Mouse (Mus musculus): ENCODE results near the gene Rab28. TPM values are rescaled to one million over a fixed set of nuclear protein-coding genes. Genes with fewer than 3 reads are reported as not detected.

The Rab28 gene
- polyA plus RNA-seq (2012) = 29.1 and 31.6 TPM in 2 replicates

DNA sequence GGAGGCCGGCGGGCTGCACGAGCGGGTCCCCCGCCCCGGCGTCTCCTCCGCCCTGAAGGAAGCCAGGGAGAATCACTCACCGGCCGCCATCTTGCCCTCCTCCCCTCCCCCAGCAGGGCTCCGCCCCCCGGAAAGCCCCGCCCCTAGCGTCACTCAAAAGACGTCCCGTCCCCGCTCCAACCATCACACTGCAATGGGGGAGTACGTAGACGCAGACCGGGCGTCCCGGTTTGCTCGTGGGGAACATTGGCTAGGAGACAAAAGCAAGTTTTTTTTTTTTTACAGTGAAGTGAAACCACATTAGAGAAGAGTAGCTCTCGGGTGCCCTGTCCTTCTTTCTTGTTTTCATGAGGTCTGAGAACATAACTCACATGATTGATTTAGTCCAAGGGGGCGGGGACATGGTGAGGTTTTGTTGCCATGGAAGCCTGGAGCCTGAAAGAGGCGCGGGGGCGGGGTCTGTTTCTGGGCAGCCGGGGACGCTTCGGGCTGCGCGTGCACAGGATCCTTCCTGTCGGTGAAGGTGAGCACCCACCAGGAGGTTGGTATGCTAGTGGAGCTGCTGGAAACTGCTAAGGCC, at the start of gene Rab28:
Rab28 (minus strand) TSS at position 107 of the 580 bp plus-strand sequence.

Other genes starting within 250 kb of the Rab28 start
- gene Nkx3-2, start 56.3 kb upstream of the Rab28 start, polyA plus RNA-seq (2012) = not detected in 2 replicates
- 4.6 and 7.2 TPM in 2 replicates for gene Bod1l, start 136.2 kb upstream of the Rab28 start, polyA plus RNA-seq (2012)